Mouse (Mus musculus): ENCODE measurements at regions not wholly inside any gene's neighbourhood (a gene's known extent, or its start where the extent isn't known, plus 50 kb on each side); places are given as distances from the start of the nearest gene placed in this dataset.

DNA sequence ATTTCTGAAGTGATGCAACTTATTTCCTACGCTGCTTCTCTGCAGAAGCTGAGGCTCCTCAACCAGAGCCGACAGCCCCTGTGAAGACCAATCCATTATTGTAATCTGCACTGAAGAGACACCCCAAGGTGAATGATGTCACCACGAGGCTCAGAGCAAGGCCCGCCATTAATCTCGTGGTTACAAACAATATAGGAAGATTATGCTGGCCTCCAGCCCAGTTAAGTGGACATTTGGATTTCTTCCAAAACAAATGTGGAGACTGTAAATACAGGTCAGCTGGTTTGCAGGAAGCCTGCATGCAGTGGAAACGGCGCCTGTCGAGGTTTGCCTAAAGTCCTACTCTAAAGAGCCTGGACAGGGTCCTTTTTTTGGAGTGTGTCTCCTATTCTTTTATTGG is 390.6 kb upstream of the Zmiz1 start:
- peak; percentile 43 for DNase-seq

DNA sequence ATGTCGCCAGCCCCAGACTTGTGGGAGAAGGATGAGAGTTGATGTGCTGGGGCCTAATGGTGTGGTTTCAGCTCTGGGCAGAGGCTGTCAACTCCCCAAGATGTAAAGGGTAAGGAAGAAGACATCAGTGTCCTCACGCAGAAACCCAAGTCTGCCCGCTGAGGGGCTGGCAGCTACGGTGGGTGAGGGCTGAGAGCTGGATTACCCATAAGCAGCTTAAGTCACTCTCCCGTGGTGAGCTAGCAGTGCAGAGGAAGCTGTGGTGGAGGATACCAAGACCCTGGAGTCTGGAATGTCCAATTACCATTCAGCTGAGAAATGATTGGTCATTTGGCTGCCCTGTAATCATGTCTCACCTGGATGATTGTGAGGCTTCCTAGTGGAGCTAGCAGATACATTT is 385.8 kb upstream of the Zmiz1 start:
- no peak for DNase-seq

DNA sequence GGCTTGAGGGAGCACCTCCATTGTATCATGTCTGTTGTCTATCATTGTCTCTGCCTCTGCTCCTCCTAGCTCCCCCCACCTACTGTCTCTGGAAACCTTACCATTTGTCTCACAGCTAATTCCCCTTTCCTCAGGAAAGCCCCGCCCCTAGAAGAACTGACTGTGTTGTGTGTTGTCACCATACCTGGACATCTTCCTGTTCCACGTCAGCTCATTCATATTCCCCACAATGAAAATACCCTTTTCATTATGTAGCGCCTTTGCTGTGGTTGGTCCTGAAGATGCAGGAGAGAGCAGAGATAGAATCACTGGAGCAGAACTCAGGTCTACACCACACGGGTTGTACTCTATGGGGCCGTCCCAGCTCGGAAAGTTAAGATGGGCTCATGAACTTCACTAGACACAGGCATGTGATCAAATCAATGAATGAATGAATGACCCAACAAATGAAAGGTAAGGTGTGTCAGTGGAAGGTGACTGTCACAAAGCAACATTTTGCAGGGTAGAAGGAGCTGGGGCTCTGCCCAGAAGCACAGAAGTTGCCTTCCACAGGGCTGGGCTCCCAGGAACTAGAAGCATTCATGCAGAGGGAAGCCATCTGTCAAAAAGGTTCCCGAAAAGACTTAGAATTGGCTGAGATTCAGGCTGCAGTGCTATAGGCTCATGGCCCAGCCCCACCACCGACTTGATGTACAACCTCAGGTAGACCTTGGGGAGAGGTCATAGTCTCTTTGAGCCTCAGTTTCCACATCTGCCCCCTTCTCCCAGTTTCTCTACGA is 384.8 kb upstream of the Zmiz1 start:
- DNase-seq = no peak

DNA sequence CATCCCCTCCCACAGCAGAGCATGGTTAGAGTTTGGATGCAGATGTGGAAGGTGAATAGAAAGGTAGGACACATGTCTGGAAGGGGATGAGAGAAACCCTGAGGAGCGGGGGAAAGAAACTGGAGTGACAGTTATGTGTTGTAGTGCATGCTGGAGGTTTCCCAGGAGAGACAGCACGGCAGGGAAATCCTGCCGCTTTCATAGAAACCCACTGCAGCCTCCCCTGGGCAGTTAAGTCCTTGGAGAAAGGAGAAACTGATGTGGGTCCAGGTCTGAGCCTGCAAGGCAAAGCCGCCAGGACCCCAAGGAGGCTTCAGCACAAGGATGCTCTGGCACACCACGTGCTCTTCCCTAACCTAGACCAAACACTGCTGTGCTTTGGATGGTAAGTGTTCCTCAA is 384.1 kb upstream of the Zmiz1 start:
- DNase-seq = no peak

DNA sequence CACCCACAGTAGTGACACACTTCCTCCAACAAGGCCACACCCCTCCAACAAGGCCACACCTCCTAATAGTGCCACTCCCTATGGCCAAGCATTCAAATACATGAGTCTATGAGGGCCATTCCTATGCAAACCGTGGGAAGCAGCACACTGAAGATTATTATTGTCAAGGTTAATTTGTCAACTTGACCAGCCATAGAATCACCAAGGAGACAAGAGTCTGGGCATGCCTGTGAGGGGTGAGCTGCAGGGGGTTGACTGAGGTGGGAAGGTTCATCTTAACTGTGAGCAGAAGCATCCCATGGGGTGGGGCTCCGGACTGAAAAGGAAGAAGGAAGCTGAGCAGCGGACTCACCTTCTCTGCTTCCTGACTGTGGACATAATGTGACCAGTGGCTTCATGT is 378.6 kb upstream of the Zmiz1 start:
- no peak for DNase-seq

DNA sequence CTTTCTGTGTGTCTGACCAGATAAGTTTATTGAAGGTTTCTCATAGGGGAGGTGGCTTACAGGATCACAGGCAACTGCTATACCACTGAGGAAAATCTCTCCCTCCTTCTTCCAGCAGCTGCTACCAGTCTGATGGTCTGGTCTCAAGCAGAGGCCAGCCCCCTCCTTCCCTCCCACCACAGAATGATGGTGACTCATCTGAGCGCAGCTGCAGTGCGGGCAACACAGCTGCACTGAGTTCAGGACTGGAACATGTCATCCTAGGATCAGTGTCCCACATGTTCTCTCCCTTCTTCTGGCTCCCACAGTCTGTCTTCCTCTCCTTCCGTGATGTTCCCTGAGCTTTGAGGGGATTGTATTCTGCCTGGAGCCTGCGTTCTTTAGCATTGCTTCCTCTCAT is 375.1 kb upstream of the Zmiz1 start:
- DNase-seq = no peak

DNA sequence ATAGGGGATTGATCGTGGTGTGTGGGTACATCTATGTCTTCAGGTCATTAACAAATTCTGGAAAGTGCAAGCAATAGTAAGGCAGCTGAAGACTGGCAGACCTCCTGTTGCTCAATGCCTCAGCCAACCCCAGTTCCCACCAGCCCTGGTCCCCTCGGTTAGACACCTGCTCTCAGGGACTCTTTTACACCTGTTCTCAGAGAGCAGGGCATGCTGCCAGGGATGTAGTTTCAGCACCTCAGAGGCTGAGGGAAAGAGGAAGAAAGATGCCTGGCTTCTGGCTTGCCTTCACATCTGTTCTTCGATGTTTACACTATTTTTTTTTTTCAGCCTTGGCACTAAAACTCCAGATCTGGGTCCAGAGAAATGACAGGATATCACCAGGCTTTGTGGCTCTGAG is 362.2 kb upstream of the Zmiz1 start:
- DNase-seq = no peak

DNA sequence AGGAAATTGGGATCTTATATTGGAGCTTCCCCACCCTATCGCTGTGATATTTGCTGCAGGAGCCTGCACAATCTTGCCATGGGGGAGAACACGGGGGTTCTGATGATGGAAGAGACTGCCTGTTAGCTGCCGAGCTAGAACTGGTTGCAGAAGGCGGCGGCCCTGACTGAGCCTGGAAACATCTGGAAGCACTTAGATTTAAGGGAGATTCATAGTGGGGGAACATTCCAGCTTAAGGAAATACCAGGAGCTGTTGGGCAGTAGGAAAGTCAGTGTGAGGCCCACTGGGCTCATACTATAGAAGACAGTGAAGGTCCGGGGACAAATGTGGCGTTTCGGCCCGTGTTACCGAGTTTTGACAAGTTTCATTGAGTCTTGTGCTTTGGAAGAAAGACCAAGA is 353.6 kb upstream of the Zmiz1 start:
- DNase-seq = no peak

DNA sequence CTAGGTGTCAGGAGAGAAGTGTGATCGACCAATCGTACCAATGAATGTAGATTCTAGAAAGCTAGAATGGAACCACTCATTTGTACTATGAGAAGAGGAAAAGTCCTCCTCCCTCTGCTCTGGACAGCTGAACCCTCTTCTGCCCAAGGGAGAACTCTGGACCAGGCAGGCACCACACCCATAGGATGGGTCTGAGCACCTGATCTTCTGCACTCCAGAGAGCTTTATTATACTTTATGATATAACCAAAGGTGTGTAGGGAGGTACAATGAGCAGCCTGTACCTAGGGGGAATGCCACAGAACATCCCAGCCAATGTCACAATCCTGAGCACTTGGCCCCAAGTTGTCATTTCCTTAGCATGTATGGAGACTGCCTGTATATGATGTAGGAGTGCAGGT is 352.5 kb upstream of the Zmiz1 start:
- no peak for DNase-seq

DNA sequence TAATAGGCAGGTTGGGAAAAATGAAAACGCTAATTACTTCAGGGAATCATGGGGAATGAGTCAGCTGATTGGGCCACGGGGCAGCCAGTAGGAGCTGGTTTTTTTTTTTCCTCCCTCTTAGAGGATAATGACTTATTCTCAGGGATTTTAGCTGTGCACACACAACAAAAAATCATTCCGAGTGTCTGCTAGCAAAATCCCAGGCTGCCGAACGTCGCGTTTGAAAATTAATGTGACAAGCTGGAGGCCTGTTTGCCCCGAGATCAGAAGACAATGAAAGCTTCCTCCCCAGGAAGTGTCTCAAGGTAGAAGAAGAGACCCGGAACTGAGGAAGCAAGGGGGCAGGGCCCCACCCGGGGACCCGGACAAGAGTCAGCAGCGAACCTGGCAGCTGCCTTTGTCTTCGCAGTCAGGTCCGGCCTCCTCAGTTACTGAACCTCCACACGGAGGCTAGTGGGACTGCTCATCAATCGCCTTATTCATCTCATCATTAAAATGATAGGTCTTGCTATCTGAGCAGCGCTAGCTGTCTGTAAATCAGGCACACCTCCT is 350.8 kb upstream of the Zmiz1 start:
- no peak for DNase-seq

DNA sequence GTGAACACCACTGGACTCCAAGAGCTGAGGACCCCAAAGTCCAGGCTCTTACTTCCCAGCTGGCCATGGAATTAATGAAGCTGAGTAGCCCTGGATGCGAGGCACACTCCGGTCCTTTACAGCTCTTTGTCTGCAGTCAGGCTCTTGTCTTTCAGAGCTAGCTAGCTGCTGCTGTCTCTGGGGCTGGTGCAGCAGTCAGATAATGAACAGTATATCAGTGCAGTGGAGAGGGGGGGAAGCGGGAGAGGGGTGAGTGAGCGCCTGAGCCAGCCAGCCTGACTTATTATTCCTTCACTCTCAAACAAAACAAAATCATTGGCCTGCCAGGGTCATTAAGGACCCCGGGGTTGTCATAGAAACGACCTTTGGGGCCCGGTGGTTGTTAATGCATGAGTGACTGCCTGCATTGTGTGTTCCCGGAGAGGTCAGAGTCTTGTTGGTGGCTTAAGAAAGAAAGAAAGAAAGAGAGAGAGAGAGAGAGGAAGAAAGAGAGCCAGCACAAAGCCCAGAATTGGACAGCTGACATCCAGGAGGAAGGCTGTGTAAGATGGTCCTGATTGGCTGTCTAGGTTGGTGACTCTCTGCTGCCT is 350.2 kb upstream of the Zmiz1 start:
- no peak for DNase-seq

DNA sequence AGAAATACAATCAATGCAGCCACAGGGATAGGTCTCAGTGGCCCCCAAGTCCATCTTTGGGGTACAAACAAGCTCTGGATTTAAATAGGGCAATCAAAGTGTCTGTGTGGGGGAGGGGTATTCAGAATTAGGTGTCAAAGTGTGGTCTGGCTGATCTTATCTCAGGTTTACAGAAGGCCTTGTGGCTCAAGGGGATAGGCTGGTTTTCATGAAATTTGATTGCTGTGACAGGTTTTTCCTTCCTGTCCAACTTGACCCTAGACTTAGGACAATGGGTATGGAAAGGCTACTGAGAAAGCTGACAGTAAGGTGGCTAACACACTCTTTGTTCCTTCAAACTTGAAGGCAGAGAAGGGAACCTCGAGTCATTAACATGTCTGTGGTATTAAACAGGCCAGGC is 349.3 kb upstream of the Zmiz1 start:
- DNase-seq = no peak

DNA sequence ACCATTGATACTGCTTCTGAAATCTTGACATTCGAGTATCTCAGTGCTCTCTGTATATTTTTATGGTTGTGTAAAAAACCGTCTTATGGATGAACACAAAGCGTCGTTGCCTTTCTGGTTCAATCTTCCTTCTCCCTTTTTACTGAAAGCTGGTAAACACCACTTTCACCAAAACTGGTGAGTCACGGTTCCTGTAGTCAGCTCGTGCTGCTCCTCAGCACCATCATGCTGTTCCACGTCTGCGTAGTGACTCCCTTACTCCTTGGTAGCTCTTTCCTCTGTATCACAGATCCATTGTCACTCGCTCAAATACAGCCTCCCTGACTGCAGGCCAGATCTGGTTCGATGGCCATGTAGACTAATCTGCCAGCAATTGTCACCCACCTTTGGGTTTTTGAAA is 346.2 kb upstream of the Zmiz1 start:
- no peak for DNase-seq

DNA sequence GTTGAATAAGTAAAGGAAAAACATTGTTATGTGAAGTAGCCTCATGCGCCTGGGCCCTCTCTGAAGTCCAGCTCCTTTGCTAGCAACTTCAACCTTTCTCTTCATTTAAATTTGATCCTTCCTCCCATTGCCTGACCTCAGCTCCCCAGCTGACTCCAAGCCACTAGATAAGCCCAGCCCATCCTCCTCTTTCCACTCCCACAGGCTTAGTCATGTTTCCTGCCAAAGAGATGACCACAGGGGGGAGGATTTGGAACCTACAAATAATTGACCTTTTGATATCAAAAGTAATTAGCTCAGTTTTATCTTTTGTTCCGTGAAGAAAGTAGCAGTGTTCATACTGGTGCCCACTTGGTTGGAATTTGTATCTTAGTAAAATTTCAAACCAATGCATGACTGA is 345.7 kb upstream of the Zmiz1 start:
- DNase-seq = no peak

DNA sequence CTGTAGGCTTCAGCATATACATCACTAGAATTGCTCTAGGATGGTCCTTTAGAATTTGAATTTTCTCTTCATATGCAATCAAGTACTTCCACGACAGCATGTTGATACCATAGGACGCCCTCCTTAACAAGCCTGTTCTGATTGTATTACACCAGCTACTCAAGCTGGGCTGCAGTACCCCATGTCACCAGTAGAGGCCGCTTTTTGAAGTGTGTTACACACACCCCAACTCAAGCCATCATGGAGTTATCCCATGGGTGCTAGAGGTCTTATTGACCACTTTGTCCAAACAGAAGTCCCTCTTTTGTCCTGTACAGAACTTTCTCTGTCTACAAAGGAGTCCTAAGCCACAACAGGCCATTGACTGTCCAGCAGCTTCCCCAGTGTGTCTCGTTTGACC is 342.6 kb upstream of the Zmiz1 start:
- peak; percentile 83 for DNase-seq

DNA sequence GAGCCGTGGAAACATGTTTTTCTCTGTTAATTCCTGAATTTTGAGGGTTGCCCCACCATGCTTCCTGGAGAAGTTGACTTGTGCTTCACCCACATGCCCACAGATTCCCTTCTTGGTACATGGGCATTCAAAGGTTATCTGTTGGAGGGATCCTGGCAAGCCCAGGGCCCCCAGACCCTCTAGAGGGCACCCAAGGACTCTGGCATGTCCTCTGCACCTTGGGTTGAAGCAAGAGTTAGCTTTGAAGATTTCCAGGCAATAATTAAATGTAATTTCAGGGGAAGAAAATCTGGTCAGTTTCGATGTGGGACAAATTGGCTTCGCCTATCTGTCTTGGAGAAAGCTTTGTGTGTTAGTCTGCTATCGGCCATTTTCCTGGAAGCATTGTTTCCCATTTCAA is 339.0 kb upstream of the Zmiz1 start:
- DNase-seq = no peak

DNA sequence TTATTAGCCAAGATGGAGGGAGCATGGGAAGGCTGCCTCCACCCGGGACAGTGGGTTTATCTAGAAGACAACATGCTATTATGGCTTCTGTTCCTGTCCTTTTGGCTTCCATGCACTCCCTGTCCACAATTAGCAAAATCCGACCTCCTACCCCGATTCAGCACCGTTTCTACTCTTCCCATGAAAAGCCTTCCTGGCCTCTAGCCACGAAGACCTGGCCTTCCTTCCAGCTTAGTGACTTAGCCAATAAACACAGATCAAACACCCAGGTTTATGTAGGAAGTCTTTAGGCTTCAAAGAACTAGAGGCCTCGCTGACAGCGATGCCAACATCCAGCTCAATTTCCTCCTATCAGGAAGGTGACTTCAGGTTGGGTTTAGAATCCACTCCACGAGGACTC is 338.5 kb upstream of the Zmiz1 start:
- DNase-seq = no peak

DNA sequence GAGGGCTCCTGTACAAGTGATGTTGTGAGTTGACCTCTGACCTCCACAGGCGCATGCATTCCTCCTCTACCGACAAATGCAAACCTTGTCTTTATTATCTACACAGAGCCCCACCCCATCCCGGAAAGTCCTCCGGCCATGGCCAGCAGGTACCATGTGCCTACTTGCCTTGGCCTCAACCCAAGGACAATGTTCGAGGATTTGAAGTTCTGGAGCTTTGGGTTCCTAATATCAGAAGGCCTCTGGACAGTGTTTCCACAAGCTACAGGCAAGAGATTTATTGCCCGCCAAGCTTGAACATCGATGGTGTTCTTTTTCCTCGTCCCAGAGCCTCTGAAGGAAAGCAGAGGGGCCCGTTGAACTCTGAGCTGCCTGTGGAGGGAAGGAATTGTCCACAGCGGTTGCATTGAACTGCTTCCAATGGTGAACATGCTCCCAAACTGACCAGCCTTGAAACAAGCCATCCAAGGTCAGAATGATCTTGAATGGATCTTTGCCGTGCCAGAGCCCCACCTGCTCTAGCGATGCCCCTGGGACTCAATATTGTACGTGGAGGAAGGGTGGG is 335.9 kb upstream of the Zmiz1 start:
- DNase-seq = no peak

DNA sequence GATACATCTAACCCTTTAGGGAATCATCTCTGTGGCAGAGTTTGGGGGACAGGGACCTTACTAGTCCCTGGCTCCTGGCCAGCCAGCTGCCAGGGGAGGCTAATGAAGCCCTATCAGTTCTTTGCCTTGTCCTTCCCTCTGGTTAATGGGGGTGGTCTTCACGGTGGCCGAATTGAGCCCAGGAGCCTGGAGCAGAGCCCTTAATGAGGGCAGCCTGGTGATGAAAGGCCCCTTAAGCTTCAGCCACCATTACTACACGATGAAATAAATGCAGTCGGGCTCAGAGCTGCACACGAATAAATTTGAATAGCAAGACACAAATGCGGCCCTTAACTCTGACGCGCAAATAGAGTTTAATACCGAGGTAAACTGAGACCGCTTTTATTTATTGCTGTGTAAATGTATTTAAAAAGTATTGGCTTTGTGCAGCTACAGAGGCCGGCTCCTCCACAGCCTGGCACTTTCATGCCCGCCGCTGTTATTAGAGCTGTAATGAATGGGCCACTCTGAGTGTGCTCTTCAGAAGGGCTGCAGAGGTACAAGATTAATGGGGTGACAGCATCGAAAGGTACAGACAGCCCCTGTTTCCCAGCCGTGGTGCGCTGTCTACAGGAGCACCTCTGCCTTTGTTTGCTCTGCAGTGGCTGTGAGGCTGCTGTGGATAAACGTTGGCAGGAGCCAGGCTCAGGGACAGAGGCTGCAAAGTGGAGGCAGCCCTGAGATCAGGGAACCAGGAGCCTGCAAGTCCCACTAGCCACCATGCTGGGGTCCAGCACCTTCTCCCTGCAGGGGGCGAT is 335.2 kb upstream of the Zmiz1 start:
- no peak for DNase-seq

DNA sequence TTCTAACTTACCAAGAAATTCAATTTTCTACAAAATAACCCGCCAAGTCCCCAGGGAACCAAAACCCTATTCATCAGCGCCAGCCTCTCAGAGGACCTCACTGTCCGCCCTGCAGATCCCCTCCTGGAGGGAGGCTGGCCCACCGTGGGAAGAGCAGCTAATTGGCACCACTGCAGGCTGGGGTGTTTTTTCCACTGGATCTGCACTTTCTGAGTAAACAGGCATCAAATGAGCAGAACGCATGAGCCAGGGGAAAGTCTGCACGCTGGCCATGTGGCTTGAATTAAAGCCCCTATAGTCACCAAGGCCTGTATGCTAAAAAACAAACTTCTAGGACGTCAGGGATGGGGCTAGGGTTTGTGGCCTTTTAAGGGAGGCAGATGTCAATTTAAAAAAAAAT is 332.4 kb upstream of the Zmiz1 start:
- no peak for DNase-seq

DNA sequence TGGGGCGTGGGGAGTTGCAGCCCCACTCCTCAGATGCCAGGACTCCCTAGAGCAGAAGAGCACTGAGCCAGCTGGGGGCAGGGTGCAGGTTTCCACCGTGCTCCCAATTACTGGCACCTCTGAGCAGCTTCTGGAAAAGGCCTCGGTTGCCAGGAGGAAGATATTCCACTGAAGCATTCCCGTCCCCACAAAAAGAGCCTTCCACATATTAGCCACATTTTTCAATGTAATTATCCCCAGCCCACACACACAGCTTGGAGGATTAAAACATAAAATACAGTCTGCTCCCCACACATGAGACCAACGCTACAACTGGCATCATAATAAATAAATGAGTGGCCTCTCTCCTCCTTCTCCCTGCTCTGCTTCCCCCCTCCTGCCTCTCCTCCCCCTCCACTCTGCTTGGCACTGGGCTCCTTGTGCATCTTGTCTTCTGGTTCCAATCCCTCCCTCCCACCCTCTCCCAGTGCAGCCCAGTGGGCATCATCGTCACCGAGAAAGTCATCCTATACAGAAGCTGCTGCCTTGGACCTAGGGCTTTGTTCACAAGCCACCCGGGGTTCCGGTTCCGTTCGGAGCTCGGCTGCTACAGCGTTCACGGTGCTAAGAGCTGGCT is 331.3 kb upstream of the Zmiz1 start:
- no peak for DNase-seq

DNA sequence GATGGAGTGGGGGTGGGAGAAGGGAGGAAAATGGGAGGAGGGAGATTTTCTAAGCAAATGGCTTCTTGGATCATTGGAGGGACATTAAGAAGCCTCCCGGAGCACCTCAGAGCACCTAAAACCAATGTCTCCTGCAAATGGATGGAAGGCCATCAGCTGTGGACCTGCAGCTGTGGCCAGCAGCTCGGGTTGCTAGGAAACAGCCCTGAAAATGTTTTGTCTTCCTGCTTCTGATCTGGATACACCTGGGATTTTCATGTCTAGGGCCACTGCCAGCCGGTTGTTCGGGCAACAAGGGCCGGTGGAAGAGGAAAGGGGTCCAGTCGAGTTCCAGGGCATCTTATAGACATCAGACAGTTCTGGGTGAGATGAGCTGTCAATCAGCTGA is 330.8 kb upstream of the Zmiz1 start:
- no peak for DNase-seq

DNA sequence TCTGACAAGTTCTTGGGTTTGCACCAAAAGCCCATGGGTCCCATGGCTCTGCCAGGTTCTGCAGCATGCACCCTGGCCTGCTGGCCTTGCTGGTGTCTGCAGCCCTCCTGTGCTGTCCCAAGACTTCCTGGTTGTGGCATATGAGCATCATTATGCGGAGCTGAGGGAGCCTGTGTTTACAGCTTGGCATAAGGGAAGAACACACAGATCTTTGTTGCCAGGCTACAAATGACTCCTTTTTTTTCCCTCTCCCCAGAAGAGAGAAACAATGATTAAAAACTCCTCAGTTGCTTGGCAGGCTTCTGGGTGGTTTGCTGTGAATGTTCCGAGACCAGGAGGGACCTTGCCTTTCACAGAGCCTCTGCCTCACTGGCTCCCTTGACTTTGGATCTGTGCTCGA is 323.6 kb upstream of the Zmiz1 start:
- DNase-seq = no peak

Data from adrenal gland, postnatal 25 days (tissue).